Mouse (Mus musculus): Measurements from ENCODE around the gene D6Wsu163e.

D6Wsu163e gene

GRCm38 (mm10) chr6:127005646-127006045 is 65.9 kb downstream of the D6Wsu163e start:
- DNase-seq (ENCODE audit: low spot score in 2 of 2), result no peak

- DNase-seq (ENCODE audit: low spot score in 2 of 2), result no peak
Measured at GRCm38 (mm10) chr6:127006551-127006950, 66.8 kb downstream of the D6Wsu163e start.

- DNase-seq (ENCODE audit: low spot score in 2 of 2), result no peak
Measured at GRCm38 (mm10) chr6:127010021-127010420, 70.3 kb downstream of the D6Wsu163e start.

GRCm38 (mm10) chr6:127011947-127012535 is 72.3 kb downstream of the D6Wsu163e start:
- no peak for DNase-seq (ENCODE audit: low spot score in 2 of 2)

- no peak for DNase-seq (ENCODE audit: low spot score in 2 of 2)
Measured at GRCm38 (mm10) chr6:127014906-127015770, 75.4 kb downstream of the D6Wsu163e start, which contains the start of gene Fgf6. Gene Fgf6 (plus strand): TSS chr6:127015586.

GRCm38 (mm10) chr6:127019254-127019653 is 79.5 kb downstream of the D6Wsu163e start:
- DNase-seq (ENCODE audit: low spot score in 2 of 2), result no peak

GRCm38 (mm10) chr6:127020431-127020830 is 80.7 kb downstream of the D6Wsu163e start:
- DNase-seq (ENCODE audit: low spot score in 2 of 2), result no peak

GRCm38 (mm10) chr6:127024836-127025235 is 85.1 kb downstream of the D6Wsu163e start:
- DNase-seq (ENCODE audit: low spot score in 2 of 2), result no peak

Measured in right cerebral cortex, postnatal 36 days (tissue).